Mouse (Mus musculus): ENCODE measurements around the gene Ccdc92. TPM values are rescaled to one million over a fixed set of nuclear protein-coding genes. Genes with fewer than 3 reads are reported as not detected.

Gene Ccdc92
- polyA plus RNA-seq, 1 experiment from 2014 or later, result 6.6 TPM

DNA sequence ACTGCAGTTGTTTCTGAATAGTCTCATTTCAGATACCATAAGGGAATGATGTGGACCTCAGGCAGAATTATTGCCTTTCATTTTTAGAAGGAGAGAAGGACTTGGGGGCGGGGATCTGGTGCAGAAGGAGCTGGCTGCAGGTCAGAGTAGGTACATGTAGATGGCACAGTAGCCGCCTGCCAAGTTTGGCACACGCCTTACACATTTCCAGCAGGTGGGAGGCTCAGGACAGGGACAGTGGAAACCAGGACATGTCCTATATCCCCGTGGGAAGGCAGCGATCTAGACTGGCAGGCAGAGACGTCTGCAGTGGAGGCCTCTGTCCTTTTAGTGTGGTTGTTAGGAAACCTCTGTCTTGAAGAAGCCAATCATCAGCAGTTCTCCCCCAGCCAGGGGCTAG lies 17.6 kb upstream of the Ccdc92 start:
- TF ChIP-seq CTCF (IDR thresholded peaks at IDR 0.05; ENCODE audit: low read depth), result no peak
- Histone ChIP-seq H3K9me3 (replicated peaks; ENCODE audit: low read length) (no peaks in the 10 kb centered on the region), H3K27ac (no peak overlapping the region), H3K4me1 (replicated peaks; ENCODE audit: insufficient read depth, low read length) (no peaks in the 10 kb centered on the region), H3K36me3 (ENCODE audit: insufficient read depth, low read length) (peaks cover 15% of the 10 kb centered on the region), H3K4me2 (ENCODE audit: low read length) (no peak overlapping the region), H3K9ac (ENCODE audit: low read depth, low read length) (no peak overlapping the region), H3K27me3 (ENCODE audit: insufficient read depth, low read length) (no peaks in the 10 kb centered on the region), H3K4me3 (replicated peaks; ENCODE audit: low read depth, low read length) (no peak overlapping the region)
- DNase-seq (ENCODE audit: low spot score), result no peak
- 83% methylated on average over 6 of the region's 6 CpGs for WGBS
- ATAC-seq (replicated peaks; ENCODE audit: low FRiP score, low read depth), result no peak

DNA sequence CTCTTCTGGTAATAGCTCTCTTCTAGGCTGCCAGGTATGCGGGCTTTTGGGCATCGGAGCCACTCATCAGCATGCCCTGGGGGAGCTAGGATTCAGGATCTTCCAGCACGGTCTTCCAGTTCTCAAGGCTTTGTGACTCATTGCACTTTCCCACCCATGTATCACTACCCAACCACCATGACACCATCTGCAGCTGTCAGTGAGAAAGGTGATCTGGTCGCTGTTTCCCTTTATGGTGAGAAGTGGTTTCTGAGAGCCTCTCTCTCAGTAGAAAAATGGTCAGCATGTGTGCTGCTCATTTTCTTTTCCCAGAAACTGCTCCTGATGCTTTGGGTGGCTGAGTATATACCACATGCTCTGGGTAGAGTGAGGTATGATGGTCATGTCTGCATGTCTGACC lies 17.0 kb upstream of the Ccdc92 start:
- no peak overlapping the region for H3K4me3 ChIP-seq (replicated peaks; ENCODE audit: low read depth, low read length)
- no peak for TF ChIP-seq CTCF (IDR thresholded peaks at IDR 0.05; ENCODE audit: low read depth)
- no peaks in the 10 kb centered on the region for H3K4me1 ChIP-seq (replicated peaks; ENCODE audit: insufficient read depth, low read length)
- H3K27me3 ChIP-seq (ENCODE audit: insufficient read depth, low read length), result no peaks in the 10 kb centered on the region
- no peaks in the 10 kb centered on the region for H3K9me3 ChIP-seq (replicated peaks; ENCODE audit: low read length)
- WGBS, result 80% methylated on average over 4 of the region's 4 CpGs
- no peak for DNase-seq (ENCODE audit: low spot score)
- 0 out of 2 replicates have a peak, but pooled peaks cover 13% of the 10 kb centered on the region for H3K36me3 ChIP-seq (ENCODE audit: insufficient read depth, low read length)
- no peak overlapping the region for H3K4me2 ChIP-seq (ENCODE audit: low read length)
- H3K9ac ChIP-seq (ENCODE audit: low read depth, low read length), result no peak overlapping the region
- H3K27ac ChIP-seq, result no peak overlapping the region
- ATAC-seq (replicated peaks; ENCODE audit: low FRiP score, low read depth), result no peak

DNA sequence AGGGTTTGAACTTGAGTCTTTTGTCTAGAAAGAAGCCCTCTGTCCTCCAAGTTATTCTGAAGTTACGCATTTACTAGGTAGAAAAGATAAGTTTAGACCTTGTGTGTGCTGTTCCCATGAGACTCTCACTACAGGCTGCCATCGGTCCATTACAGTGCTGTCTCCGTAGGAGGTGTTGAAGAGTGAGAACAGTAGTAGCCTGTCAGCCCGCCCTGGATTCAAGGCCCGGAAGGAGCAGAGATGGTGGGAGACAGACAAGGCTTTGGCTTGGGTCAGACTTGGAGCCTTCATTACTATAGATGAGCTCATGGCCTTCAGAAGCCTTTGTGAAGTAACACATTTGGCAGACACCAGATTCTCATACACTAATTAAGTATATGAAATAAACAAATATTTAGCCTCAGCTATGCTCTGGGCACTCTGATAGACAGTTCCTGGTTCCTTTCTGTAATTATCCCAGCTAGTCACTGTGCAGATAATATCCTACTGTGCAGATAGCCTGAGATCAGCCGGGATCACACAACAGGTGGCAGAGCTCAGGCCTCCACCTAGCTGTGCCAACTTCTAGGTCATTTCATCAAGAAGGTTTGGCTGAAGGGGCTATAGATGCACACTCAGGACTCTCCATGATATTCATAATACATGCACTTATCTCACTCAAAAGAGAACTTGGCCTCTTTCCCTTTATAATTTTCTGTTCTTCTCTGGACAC lies 11.8 kb upstream of the Ccdc92 start:
- H3K27ac ChIP-seq, result no peak overlapping the region
- DNase-seq (ENCODE audit: low spot score), result no peak
- no peak for ATAC-seq (replicated peaks; ENCODE audit: low FRiP score, low read depth)
- 0 out of 2 replicates have a peak, but pooled peaks cover 4% of the 10 kb centered on the region for H3K36me3 ChIP-seq (ENCODE audit: insufficient read depth, low read length)
- no peak for TF ChIP-seq CTCF (IDR thresholded peaks at IDR 0.05; ENCODE audit: low read depth)
- no peak overlapping the region for H3K4me2 ChIP-seq (ENCODE audit: low read length)
- WGBS, result 87% methylated on average over 6 of the region's 6 CpGs
- no peak overlapping the region for H3K4me3 ChIP-seq (replicated peaks; ENCODE audit: low read depth, low read length)
- no peak overlapping the region for H3K9ac ChIP-seq (ENCODE audit: low read depth, low read length)
- H3K27me3 ChIP-seq (ENCODE audit: insufficient read depth, low read length), result no peaks in the 10 kb centered on the region
- H3K4me1 ChIP-seq (replicated peaks; ENCODE audit: insufficient read depth, low read length), result no peaks in the 10 kb centered on the region; the same call in 1 of the 2 replicates
- no peaks in the 10 kb centered on the region for H3K9me3 ChIP-seq (replicated peaks; ENCODE audit: low read length)

DNA sequence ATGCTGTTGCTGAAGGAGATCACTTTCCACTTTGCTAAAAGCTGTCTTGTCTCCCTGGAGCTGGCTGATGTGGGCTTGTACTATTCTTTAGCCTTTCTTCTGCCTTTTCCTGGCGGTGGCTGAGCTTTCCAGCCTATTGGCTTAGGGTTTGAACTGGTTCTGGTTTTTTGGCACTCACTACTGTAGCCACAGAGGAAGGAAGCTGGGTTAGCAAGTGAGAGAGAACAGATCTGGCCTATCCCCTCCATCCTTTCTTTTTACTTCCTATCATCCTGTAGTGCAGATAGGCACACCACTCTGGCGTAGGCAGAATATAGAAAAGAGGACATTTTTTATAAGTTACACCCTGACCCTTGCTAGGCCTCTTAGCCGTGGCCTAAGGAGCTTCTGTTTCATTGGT lies 10.9 kb upstream of the Ccdc92 start:
- TF ChIP-seq CTCF (IDR thresholded peaks at IDR 0.05; ENCODE audit: low read depth), result no peak
- no peak overlapping the region for H3K9ac ChIP-seq (ENCODE audit: low read depth, low read length)
- no peak overlapping the region for H3K4me3 ChIP-seq (replicated peaks; ENCODE audit: low read depth, low read length)
- no peak for ATAC-seq (replicated peaks; ENCODE audit: low FRiP score, low read depth)
- H3K4me1 ChIP-seq (replicated peaks; ENCODE audit: insufficient read depth, low read length), result no peaks in the 10 kb centered on the region; the same call in 1 of the 2 replicates
- DNase-seq (ENCODE audit: low spot score), result no peak
- H3K4me2 ChIP-seq (ENCODE audit: low read length), result no peak overlapping the region
- no peaks in the 10 kb centered on the region for H3K9me3 ChIP-seq (replicated peaks; ENCODE audit: low read length)
- 0 out of 2 replicates have a peak, but pooled peaks cover 3% of the 10 kb centered on the region for H3K36me3 ChIP-seq (ENCODE audit: insufficient read depth, low read length)
- no peak overlapping the region for H3K27ac ChIP-seq
- 78% methylated on average over 3 of the region's 3 CpGs for WGBS
- no peaks in the 10 kb centered on the region for H3K27me3 ChIP-seq (ENCODE audit: insufficient read depth, low read length)

DNA sequence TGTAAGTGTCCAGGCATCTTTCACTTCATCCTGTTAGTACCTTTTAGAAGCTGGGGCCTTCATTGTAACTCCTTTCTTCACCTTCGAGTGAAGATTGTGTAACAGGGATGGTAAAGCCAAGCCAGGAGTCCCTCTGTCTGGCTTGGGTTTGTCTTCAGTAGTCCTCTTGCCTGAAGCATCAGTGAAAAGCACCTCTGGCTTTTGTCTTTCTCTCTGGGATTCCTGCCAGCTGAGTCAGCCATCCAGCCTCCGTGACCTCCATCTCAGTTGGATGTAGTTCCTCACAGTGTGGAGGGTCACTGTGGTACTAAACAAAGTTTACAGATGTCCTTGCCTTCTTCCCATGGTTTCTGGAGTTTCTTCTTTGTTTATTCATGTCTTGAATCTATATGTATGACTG lies 9.8 kb upstream of the Ccdc92 start:
- ATAC-seq (replicated peaks; ENCODE audit: low FRiP score, low read depth) (no peak), DNase-seq (ENCODE audit: low spot score) (no peak)
- Histone ChIP-seq H3K36me3 (ENCODE audit: insufficient read depth, low read length) (0 out of 2 replicates have a peak, but pooled peaks cover 3% of the 10 kb centered on the region), H3K27ac (no peak overlapping the region), H3K4me2 (ENCODE audit: low read length) (no peak overlapping the region), H3K9ac (ENCODE audit: low read depth, low read length) (no peak overlapping the region), H3K27me3 (ENCODE audit: insufficient read depth, low read length) (no peaks in the 10 kb centered on the region), H3K4me3 (replicated peaks; ENCODE audit: low read depth, low read length) (no peak overlapping the region), H3K9me3 (replicated peaks; ENCODE audit: low read length) (no peaks in the 10 kb centered on the region), H3K4me1 (replicated peaks; ENCODE audit: insufficient read depth, low read length) (no peaks in the 10 kb centered on the region; the same call in 1 of the 2 replicates)
- TF ChIP-seq CTCF (IDR thresholded peaks at IDR 0.05; ENCODE audit: low read depth), result no peak
- 43% methylated on average over 2 of the region's 2 CpGs for WGBS

DNA sequence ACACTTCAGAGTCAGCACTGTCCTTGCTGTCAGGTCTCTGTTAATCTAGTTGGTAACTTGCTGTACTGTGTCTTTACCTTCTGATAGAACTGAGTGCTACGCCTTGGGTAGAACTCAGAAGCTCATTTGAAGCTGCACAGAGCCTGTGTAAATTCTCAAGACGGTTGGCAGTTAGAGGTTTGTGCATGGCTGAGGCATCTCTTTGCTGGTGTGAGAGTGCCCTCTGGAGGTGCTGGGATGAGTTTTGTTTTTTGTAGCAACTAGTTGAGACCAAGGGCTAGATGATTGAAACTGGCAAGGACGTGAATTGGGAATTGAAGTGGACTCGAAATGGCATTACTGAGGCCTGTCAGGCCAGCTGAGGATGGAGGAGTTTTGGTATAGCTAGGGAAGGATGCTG lies 6.8 kb upstream of the Ccdc92 start:
- 38% methylated on average over 4 of the region's 4 CpGs for WGBS
- TF ChIP-seq CTCF (IDR thresholded peaks at IDR 0.05; ENCODE audit: low read depth), result peak; percentile 78

More for the DNA sequence above, 6.8 kb upstream of the Ccdc92 start:
- Histone ChIP-seq H3K9ac (ENCODE audit: low read depth, low read length) (no peak overlapping the region), H3K4me3 (replicated peaks; ENCODE audit: low read depth, low read length) (no peak overlapping the region), H3K4me2 (ENCODE audit: low read length) (no peak overlapping the region), H3K36me3 (ENCODE audit: insufficient read depth, low read length) (no peaks in the 10 kb centered on the region), H3K27me3 (ENCODE audit: insufficient read depth, low read length) (no peaks in the 10 kb centered on the region), H3K4me1 (replicated peaks; ENCODE audit: insufficient read depth, low read length) (peaks cover 3% of the 10 kb centered on the region; the same call in 1 of the 2 replicates), H3K9me3 (replicated peaks; ENCODE audit: low read length) (no peaks in the 10 kb centered on the region), H3K27ac (no peak overlapping the region)
- peak; percentile 75 for DNase-seq (ENCODE audit: low spot score)
- no peak for ATAC-seq (replicated peaks; ENCODE audit: low FRiP score, low read depth)
